Mouse (Mus musculus): Measurements from ENCODE around the gene Strn3. TPM values are rescaled to one million over a fixed set of nuclear protein-coding genes. Genes with fewer than 3 reads are reported as not detected.

Strn3 gene
- polyA plus RNA-seq (2014; fragmentation: Illumina TruSeq; extraction: RNeasy Lipid Tissue Mini Kit (QIAGEN cat#74804); ENCODE audit: low read depth, low replicate concordance) = 76.0 TPM

DNA sequence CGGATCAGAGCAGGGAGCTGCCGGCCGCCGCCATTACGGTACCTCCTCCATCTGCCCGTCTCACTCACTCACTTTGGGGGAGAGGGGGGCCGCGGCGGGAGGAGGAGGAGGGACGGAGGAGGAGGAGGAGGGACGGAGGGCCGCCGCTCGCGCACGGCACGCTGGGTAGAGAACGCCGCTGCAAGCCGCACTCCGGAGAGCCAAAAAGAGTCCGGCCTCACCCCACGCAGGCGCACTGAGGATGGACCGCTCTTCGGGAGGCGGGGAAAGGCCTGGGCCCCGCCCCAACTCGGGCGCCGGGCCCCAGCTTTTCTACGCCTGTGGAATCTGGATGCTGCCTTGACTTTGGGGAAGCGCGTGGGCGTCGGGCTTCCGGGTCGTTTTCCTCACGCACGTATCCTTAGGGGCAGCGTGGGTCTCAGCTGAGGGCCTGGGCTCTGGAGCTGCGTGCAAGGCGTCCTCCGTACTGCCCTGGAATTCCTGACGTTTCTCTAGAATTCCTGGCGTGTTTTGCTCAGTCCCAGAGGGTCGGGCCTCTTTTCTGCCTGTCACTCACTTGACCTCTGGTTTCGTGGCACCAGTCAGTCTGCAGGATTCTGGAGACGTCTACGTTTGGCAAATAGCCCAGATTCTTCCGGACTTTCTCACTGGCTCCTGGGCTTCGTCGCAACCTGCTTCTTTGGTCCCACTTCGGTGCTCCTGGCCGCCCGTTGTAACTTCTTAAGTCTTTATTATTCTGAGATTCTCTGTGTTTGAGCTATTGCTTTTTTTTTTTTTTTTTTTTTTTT is at the start of gene Strn3:
Strn3 (minus strand) TSS at position 53 of the 788 bp plus-strand sequence.

GRCm38 (mm10) chr12:51690893-51691844 is 528 bp downstream of the Strn3 start, which contains the start of gene Ap4s1:
Gene Ap4s1, plus strand, starts transcription at chr12:51691033.

GRCm38 (mm10) chr12:51593229-51594029 is 98.3 kb downstream of the Strn3 start, which contains the start of gene Coch:
Gene Coch, plus strand, starts transcription at chr12:51593341.

Other genes with a start within 250 kb of the Strn3 start
- gene Coch, start 98.6 kb downstream of the Strn3 start, polyA plus RNA-seq (2014; fragmentation: Illumina TruSeq; extraction: RNeasy Lipid Tissue Mini Kit (QIAGEN cat#74804); ENCODE audit: low read depth, low replicate concordance) = 0.69 TPM
- 35.8 TPM for gene Ap4s1, start 864 bp downstream of the Strn3 start, polyA plus RNA-seq (2014; fragmentation: Illumina TruSeq; extraction: RNeasy Lipid Tissue Mini Kit (QIAGEN cat#74804); ENCODE audit: low read depth, low replicate concordance)
- gene Hectd1, start 137.6 kb upstream of the Strn3 start, polyA plus RNA-seq (2014; fragmentation: Illumina TruSeq; extraction: RNeasy Lipid Tissue Mini Kit (QIAGEN cat#74804); ENCODE audit: low read depth, low replicate concordance) = 41.6 TPM